26 mouse cellular contexts compared by ENCODE assay signal in genomic region chr11:117466911-117467310, GRCm38 (mm10). TPM values are rescaled to one million over a fixed set of nuclear protein-coding genes. Genes with fewer than 3 reads are reported as not detected.
DNase-seq lines count a peak whose midpoint lies in the region; ATAC-seq and TF ChIP-seq lines count a peak whose summit lies in the region.
"Had no signal": no experiment of that assay in that cellular context is flagged by ENCODE, and none has a peak within 500 bp of the region (broad histone marks: within the 10 kb centered on the region; RNA-seq: fewer than 3 reads in every experiment).

No protein-coding gene starts in this region.

- no peak overlapping the region for H3K4me3 ChIP-seq in forebrain, embryonic 10.5 days
- no peak overlapping the region for H3K4me3 ChIP-seq in forebrain, embryonic 11.5 days (ENCODE audit: low read depth, low read length)
- H3K4me3 ChIP-seq in E14TG2a.4 (replicated peaks; ENCODE audit: low read length) = peak overlapping the region; percentile 35; the same call in 1 of the 2 replicates
- no peak overlapping the region for H3K4me3 ChIP-seq in embryonic facial prominence, embryonic 10.5 days
- H3K4me3 ChIP-seq: forebrain, embryonic 12.5 days; forebrain, embryonic 15.5 days; heart, embryonic 12.5 days; heart, embryonic 15.5 days had no signal

- H3K9ac ChIP-seq in forebrain, embryonic 11.5 days (ENCODE audit: low read length) = no peak overlapping the region
- H3K9ac ChIP-seq: forebrain, embryonic 12.5 days; forebrain, embryonic 15.5 days; heart, embryonic 12.5 days; heart, embryonic 15.5 days; hindbrain, embryonic 14.5 days had no signal

- no peak for DNase-seq in forebrain, embryonic 10.5 days (ENCODE audit: extremely low spot score, low spot score)
- no peak for DNase-seq in forebrain, embryonic 11.5 days (ENCODE audit: low spot score)
- peak; percentile 90 for DNase-seq in R1 (ENCODE audit: low read depth, low spot score)
- no peak for DNase-seq in embryonic facial prominence, embryonic 10.5 days (ENCODE audit: low spot score)
- DNase-seq in lung, postnatal 10 days = no peak
- no peak for DNase-seq in urinary bladder, postnatal 10 days (ENCODE audit: low spot score)
- DNase-seq: adrenal gland, adult 8-10 months; adrenal gland, postnatal 25 days; cerebellum, adult 11-12 months; cerebellum, adult 8-10 months; cerebellum, postnatal 10 days; cerebellum, postnatal 36 days; embryo, embryonic 11 days; gastrocnemius, postnatal 25 days; heart, adult 18-20 months; heart, postnatal 10 days; heart, postnatal 36 days had no signal

- H3K36me3 ChIP-seq in forebrain, embryonic 10.5 days (replicated peaks) = no peaks in the 10 kb centered on the region
- H3K36me3 ChIP-seq in forebrain, embryonic 11.5 days (ENCODE audit: control insufficient read depth, insufficient read depth, low read length) = no peaks in the 10 kb centered on the region
- H3K36me3 ChIP-seq in E14TG2a.4 (ENCODE audit: insufficient read depth, low read length) = no peaks in the 10 kb centered on the region
- H3K36me3 ChIP-seq in embryonic facial prominence, embryonic 10.5 days (replicated peaks) = no peaks in the 10 kb centered on the region
- H3K36me3 ChIP-seq: forebrain, embryonic 12.5 days; forebrain, embryonic 15.5 days; heart, embryonic 12.5 days; heart, embryonic 15.5 days had no signal

- WGBS in forebrain, embryonic 10.5 days = 70% methylated on average over 7 of the region's 7 CpGs
- 62% methylated on average over 7 of the region's 7 CpGs for WGBS in forebrain, embryonic 11.5 days
- 83% methylated on average over 7 of the region's 7 CpGs for WGBS in embryonic facial prominence, embryonic 10.5 days

- peaks cover 76% of the 10 kb centered on the region for H3K4me1 ChIP-seq in forebrain, embryonic 10.5 days
- no peaks in the 10 kb centered on the region; the same call in 1 of the 2 replicates for H3K4me1 ChIP-seq in forebrain, embryonic 11.5 days (replicated peaks; ENCODE audit: control insufficient read depth, insufficient read depth, low read length)
- peaks cover 85% of the 10 kb centered on the region for H3K4me1 ChIP-seq in E14TG2a.4 (replicated peaks; ENCODE audit: low read depth, low read length)
- H3K4me1 ChIP-seq in embryonic facial prominence, embryonic 10.5 days = peaks cover 80% of the 10 kb centered on the region
- H3K4me1 ChIP-seq: heart, embryonic 15.5 days had no signal

- 0 out of 2 replicates have a peak overlapping the region, but pooled peaks have one; percentile 60 for H3K27ac ChIP-seq in forebrain, embryonic 10.5 days
- H3K27ac ChIP-seq in forebrain, embryonic 11.5 days (ENCODE audit: low read depth, low read length) = no peak overlapping the region
- H3K27ac ChIP-seq in embryonic facial prominence, embryonic 10.5 days (replicated peaks) = 0 out of 2 replicates have a peak overlapping the region, but pooled peaks have one; percentile 25
- H3K27ac ChIP-seq: heart, embryonic 15.5 days had no signal

- no peak for TF ChIP-seq CTCF in E14TG2a.4 (conservative IDR thresholded peaks at IDR 0.05; ENCODE audit: low read length)

- no peak for ATAC-seq in forebrain, embryonic 11.5 days (replicated peaks; ENCODE audit: low FRiP score)
- ATAC-seq: activated CD4-positive, CD25-positive, alpha-beta regulatory T cell, adult 4 months; forebrain, embryonic 15.5 days had no signal

- H3K4me2 ChIP-seq in forebrain, embryonic 11.5 days (ENCODE audit: low read depth, low read length, severe bottlenecking) = no peak overlapping the region
- H3K4me2 ChIP-seq: forebrain, embryonic 12.5 days; forebrain, embryonic 15.5 days; heart, embryonic 12.5 days; heart, embryonic 15.5 days; hindbrain, embryonic 14.5 days had no signal

- H3K9me3 ChIP-seq in forebrain, embryonic 10.5 days = no peaks in the 10 kb centered on the region
- no peaks in the 10 kb centered on the region for H3K9me3 ChIP-seq in forebrain, embryonic 11.5 days (ENCODE audit: control insufficient read depth, low read length)
- H3K9me3 ChIP-seq in E14TG2a.4 (ENCODE audit: low read length) = peaks cover 9% of the 10 kb centered on the region; the same call in 1 of the 2 replicates
- H3K9me3 ChIP-seq in embryonic facial prominence, embryonic 10.5 days = no peaks in the 10 kb centered on the region
- H3K9me3 ChIP-seq: forebrain, embryonic 12.5 days; forebrain, embryonic 15.5 days; heart, embryonic 12.5 days; heart, embryonic 15.5 days had no signal

- H3K27me3 ChIP-seq in forebrain, embryonic 10.5 days (ENCODE audit: poor library complexity, severe bottlenecking) = peaks cover 51% of the 10 kb centered on the region
- H3K27me3 ChIP-seq in forebrain, embryonic 11.5 days (ENCODE audit: control insufficient read depth, insufficient read depth, low read length) = no peaks in the 10 kb centered on the region
- H3K27me3 ChIP-seq in E14TG2a.4 (ENCODE audit: insufficient read depth, low read length) = peaks cover 34% of the 10 kb centered on the region
- H3K27me3 ChIP-seq in embryonic facial prominence, embryonic 10.5 days (replicated peaks; ENCODE audit: low read depth, poor library complexity, severe bottlenecking) = peaks cover 56% of the 10 kb centered on the region
- H3K27me3 ChIP-seq: forebrain, embryonic 15.5 days had no signal

RNA-seq across cellular contexts. Expression of gene Gm11733, which starts 17.3 kb away (rescaled TPM):
- polyA plus RNA-seq in forebrain, embryonic 10.5 days (2016; fragmentation: Nextera tagmentation; extraction: Ambion mirVana) = not detected in 2 replicates
- polyA plus RNA-seq in forebrain, embryonic 11.5 days (2014; fragmentation: Nextera tagmentation; extraction: Ambion mirVana) = not detected in 2 replicates
- polyA plus RNA-seq in embryonic facial prominence, embryonic 10.5 days (2016; fragmentation: Nextera tagmentation; extraction: Ambion mirVana) = 0.06 TPM in 2 replicates
- polyA plus RNA-seq: forebrain, embryonic 15.5 days; gonadal fat pad, adult 2 months; heart, embryonic 12.5 days; heart, embryonic 15.5 days; hindbrain, embryonic 11.5 days; hindbrain, embryonic 14.5 days had no signal
